Mouse (Mus musculus) G1E-ER4 (cell line): ENCODE data around the gene Qrfp. TPM values are rescaled to one million over a fixed set of nuclear protein-coding genes. Genes with fewer than 3 reads are reported as not detected.

Experiments
- GATA1 ChIP-seq: IDR thresholded peaks from one replicate; pipeline ENCODE4 v1.8.0; 2012; ENCODE audit warnings: low read length, inconsistent platforms
- polyA plus RNA-seq: library from polyadenylated mRNA; stranded (reverse); fragments of >175 nt; gene quantifications from 2 replicates; pipeline ENCODE4 v1.2.3, GENCODE M21; 2012

Qrfp gene
- polyA plus RNA-seq, 1 experiment, result not detected

- TF ChIP-seq GATA1, result no peak
These were observed 47.1 kb downstream of the Qrfp start for GRCm38 (mm10) chr2:31763271-31763670.

GRCm38 (mm10) chr2:31762853-31763252, 47.5 kb downstream of the Qrfp start:
- no peak for TF ChIP-seq GATA1

DNA sequence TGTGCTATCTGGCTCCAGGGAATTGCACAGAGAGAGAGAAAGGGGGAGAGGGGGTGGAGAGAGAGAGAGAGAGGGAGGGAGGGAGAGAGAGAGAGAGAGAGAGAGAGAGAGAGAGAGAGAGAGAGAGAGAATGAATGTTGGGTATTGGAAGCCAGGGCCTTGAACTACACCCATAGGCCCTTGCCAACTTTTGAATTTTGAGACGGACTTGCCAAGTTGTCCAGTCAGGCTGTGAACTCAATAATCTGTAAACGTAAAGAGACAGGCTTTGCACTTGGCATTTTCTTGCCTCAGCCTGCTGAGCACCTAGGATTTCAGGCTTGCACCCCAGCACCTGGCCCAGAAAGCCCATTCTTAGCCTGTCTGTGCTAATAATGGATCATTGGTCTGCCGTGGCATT, 48.2 kb downstream of the Qrfp start:
- no peak for TF ChIP-seq GATA1

DNA sequence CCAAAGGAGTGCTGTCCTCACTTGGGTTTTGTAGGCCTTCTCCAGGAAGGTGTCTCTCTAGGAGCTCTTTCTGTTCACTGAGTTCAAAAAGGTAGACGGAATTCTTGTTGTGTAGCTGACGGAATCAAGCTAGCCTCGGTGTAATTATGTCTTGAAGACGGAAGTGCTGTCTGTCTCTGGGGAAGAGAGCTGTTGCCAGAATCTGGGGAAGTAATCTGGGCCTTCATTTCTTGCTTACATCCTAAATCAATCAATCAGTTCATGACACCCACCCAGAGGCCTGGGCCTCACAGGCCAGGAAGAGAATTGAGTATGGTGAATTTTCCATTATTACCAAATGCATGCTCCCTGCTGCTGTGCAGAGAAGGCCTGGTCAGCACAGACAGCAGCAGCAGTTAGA, 48.8 kb downstream of the Qrfp start:
- no peak for TF ChIP-seq GATA1

- TF ChIP-seq GATA1, result no peak
These were observed 49.3 kb downstream of the Qrfp start for GRCm38 (mm10) chr2:31761115-31761531.

GRCm38 (mm10) chr2:31760486-31760885, 49.9 kb downstream of the Qrfp start:
- TF ChIP-seq GATA1, result no peak

DNA sequence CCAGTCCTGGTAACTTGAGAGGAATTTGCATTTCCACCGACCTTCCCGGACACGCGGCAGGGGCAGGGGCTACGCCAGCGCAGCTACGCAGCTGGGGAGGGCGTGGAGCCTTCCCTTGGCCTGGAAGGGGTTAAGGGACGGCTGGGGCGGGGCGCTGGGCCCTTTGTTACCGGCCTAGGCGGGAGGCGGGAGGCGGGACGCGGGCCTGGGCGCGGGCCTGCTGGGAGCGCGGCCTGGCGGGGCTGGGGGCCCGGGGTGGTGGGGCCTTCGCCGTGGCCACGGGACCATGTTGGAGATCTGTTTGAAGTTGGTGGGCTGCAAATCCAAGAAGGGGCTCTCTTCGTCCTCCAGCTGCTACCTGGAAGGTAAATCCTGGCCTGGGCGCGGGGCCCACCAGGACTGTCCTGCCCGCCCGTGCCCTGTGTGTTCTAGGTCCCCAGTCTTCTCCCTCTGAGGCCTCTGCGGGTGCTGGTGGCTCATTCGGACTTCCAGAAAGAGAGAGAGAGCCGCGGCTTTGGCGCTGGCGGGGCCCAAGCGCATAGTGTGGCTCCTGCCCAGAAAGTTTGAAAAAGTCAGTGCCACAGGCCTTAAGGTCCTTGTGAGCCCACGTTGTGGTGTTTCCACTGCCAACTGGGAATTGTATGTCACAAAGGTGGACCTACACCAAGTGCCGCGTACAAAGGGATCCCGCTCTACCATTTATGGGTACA, 50.5 kb downstream of the Qrfp start:
- TF ChIP-seq GATA1, result no peak

GRCm38 (mm10) chr2:31758966-31759365, 51.4 kb downstream of the Qrfp start:
- no peak for TF ChIP-seq GATA1

DNA sequence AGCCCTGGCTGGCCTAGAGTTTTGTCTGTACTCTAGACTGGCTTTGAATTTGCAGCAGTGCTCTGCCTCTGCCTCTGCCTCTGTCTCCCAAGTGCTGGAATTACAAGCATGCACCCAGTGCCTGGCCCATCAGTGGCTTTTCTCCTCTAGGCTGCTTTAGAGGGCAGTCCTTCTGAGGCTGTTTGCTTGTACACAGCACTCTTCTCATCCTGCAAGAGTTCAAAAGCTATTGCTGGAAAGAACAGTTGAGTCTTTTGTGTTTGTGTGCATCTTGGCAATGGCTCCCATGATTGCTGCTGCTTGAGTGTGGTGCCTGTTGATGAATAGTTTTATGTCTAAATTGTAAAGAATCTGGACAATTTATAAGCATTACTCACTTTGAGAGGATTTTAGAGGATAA, 52.9 kb downstream of the Qrfp start:
- no peak for TF ChIP-seq GATA1

Other genes starting within 250 kb of the Qrfp start
- gene Fubp3, start 237.9 kb downstream of the Qrfp start, polyA plus RNA-seq, result 232 and 259 TPM in 2 replicates
- gene Prdm12, start 170.5 kb downstream of the Qrfp start, polyA plus RNA-seq, result not detected in 2 replicates
- 21.5 and 27.9 TPM in 2 replicates for gene Exosc2, start 139.9 kb downstream of the Qrfp start, polyA plus RNA-seq
- gene Abl1, start 122.2 kb downstream of the Qrfp start, polyA plus RNA-seq, result 62.9 and 63.8 TPM in 2 replicates
- not detected in 2 replicates for gene Fibcd1, start 35.4 kb upstream of the Qrfp start, polyA plus RNA-seq
- gene Lamc3, start 76.7 kb upstream of the Qrfp start, polyA plus RNA-seq, result not detected in 2 replicates
- gene Aif1l, start 139.6 kb upstream of the Qrfp start, polyA plus RNA-seq, result not detected in 2 replicates
- 13.0 and 25.5 TPM in 2 replicates for gene Nup214, start 163.9 kb upstream of the Qrfp start, polyA plus RNA-seq